Mouse (Mus musculus) midbrain, embryonic 13.5 days (tissue): Measurements from ENCODE around the gene Card19. TPM values are rescaled to one million over a fixed set of nuclear protein-coding genes. Genes with fewer than 3 reads are reported as not detected.

Experiments
- ATAC-seq: fragments of 200-750 bp; cut with Nextera tagmentation; 2 replicates; pipeline ENCODE4 v1.8.0; 2017; ENCODE audit warnings: mild to moderate bottlenecking, moderate TSS enrichment, moderate library complexity
- H3K27ac ChIP-seq: fragments of 300-500 bp; sonication (generic); 2 replicates; pipeline ENCODE4 v1.5.1; 2015; ENCODE audit warnings: inconsistent platforms, mild to moderate bottlenecking, moderate library complexity
- H3K27me3 ChIP-seq: fragments of 300-500 bp; sonication (generic); 2 replicates; pipeline ENCODE4 v1.6.1; 2015; ENCODE audit warnings: mild to moderate bottlenecking, inconsistent platforms
- H3K36me3 ChIP-seq: fragments of 300-500 bp; sonication (generic); 2 replicates; pipeline ENCODE4 v1.6.1; 2015; ENCODE audit warnings: mild to moderate bottlenecking, inconsistent platforms
- H3K4me1 ChIP-seq: fragments of 300-500 bp; sonication (generic); replicated peaks from 2 replicates; pipeline ENCODE4 v1.6.1; 2015; ENCODE audit warnings: inconsistent platforms
- H3K4me2 ChIP-seq: fragments of 300-500 bp; sonication (generic); replicated peaks from 2 replicates; pipeline ENCODE4 v1.6.1; 2015; ENCODE audit warnings: moderate library complexity, mild to moderate bottlenecking, inconsistent platforms
- H3K4me3 ChIP-seq: fragments of 300-500 bp; sonication (generic); replicated peaks from 2 replicates; pipeline ENCODE4 v1.5.1; 2015; ENCODE audit warnings: mild to moderate bottlenecking, inconsistent platforms
- H3K9ac ChIP-seq: fragments of 300-500 bp; sonication (generic); replicated peaks from 2 replicates; pipeline ENCODE4 v1.6.1; 2015; ENCODE audit warnings: mild to moderate bottlenecking, inconsistent platforms
- H3K9me3 ChIP-seq: fragments of 300-500 bp; sonication (generic); 2 replicates; pipeline ENCODE4 v1.6.1; 2016; ENCODE audit warnings: mild to moderate bottlenecking, inconsistent platforms
- WGBS: fragments of 180-500 bp; shearing (Covaris S2); methylation state at CpG from one replicate; pipeline ENCODE4 v1.1.7; 2015; 5-methylcytosine and 5-hydroxymethylcytosine counted together
- polyA plus RNA-seq: library from polyadenylated mRNA; unstranded; fragments of >200 nt; fragmentation: Nextera tagmentation; extraction: Ambion mirVana; gene quantifications from 2 replicates; pipeline ENCODE4 v1.2.1, GENCODE M21; 2015

Gene Card19
- polyA plus RNA-seq, 1 experiment from 2014 or later, result 18.9 TPM

- Histone ChIP-seq H3K27ac (no peak overlapping the region), H3K36me3 (no peaks in the 10 kb centered on the region), H3K4me1 (peaks cover 4% of the 10 kb centered on the region; the same call in 1 of the 2 replicates), H3K9ac (no peak overlapping the region), H3K27me3 (0 out of 2 replicates have a peak, but pooled peaks cover 4% of the 10 kb centered on the region), H3K4me2 (no peak overlapping the region), H3K4me3 (no peak overlapping the region), H3K9me3 (no peaks in the 10 kb centered on the region)
- ATAC-seq, result peak; percentile 19; the same call in 1 of the 2 replicates
- WGBS, result 36% methylated on average over 13 of the region's 13 CpGs
Observed at GRCm38 (mm10) chr13:49205381-49205998, 10.3 kb downstream of the Card19 start.

GRCm38 (mm10) chr13:49202556-49202955, 13.3 kb downstream of the Card19 start:
- no peak overlapping the region for H3K4me2 ChIP-seq
- 0 out of 2 replicates have a peak, but pooled peaks cover 4% of the 10 kb centered on the region for H3K27me3 ChIP-seq
- 92% methylated on average over 7 of the region's 7 CpGs for WGBS
- no peaks in the 10 kb centered on the region for H3K36me3 ChIP-seq
- H3K4me1 ChIP-seq, result peaks cover 4% of the 10 kb centered on the region; the same call in 1 of the 2 replicates
- H3K27ac ChIP-seq, result no peak overlapping the region
- H3K4me3 ChIP-seq, result no peak overlapping the region
- H3K9ac ChIP-seq, result no peak overlapping the region
- H3K9me3 ChIP-seq, result no peaks in the 10 kb centered on the region
- no peak for ATAC-seq

- Histone ChIP-seq H3K4me3 (no peak overlapping the region), H3K9ac (no peak overlapping the region), H3K4me1 (peaks cover 4% of the 10 kb centered on the region; the same call in 1 of the 2 replicates), H3K4me2 (no peak overlapping the region), H3K9me3 (no peaks in the 10 kb centered on the region), H3K27ac (no peak overlapping the region), H3K36me3 (no peaks in the 10 kb centered on the region), H3K27me3 (no peaks in the 10 kb centered on the region)
- no peak for ATAC-seq
- 88% methylated on average over 13 of the region's 13 CpGs for WGBS
Observed at GRCm38 (mm10) chr13:49200688-49201087, 15.1 kb downstream of the Card19 start.

- ATAC-seq, result no peak
- no peaks in the 10 kb centered on the region for H3K27me3 ChIP-seq
- H3K9ac ChIP-seq, result no peak overlapping the region
- no peak overlapping the region for H3K4me2 ChIP-seq
- no peak overlapping the region for H3K4me3 ChIP-seq
- no peaks in the 10 kb centered on the region for H3K36me3 ChIP-seq
- H3K9me3 ChIP-seq, result no peaks in the 10 kb centered on the region
- no peak overlapping the region for H3K27ac ChIP-seq
- WGBS, result 91% methylated on average over 7 of the region's 7 CpGs
- no peaks in the 10 kb centered on the region for H3K4me1 ChIP-seq
Observed at GRCm38 (mm10) chr13:49199891-49200290, 15.9 kb downstream of the Card19 start.

GRCm38 (mm10) chr13:49198734-49199133, 17.1 kb downstream of the Card19 start:
- Histone ChIP-seq H3K27ac (no peak overlapping the region), H3K9ac (no peak overlapping the region), H3K4me2 (no peak overlapping the region), H3K27me3 (no peaks in the 10 kb centered on the region), H3K9me3 (no peaks in the 10 kb centered on the region), H3K36me3 (no peaks in the 10 kb centered on the region), H3K4me3 (no peak overlapping the region), H3K4me1 (no peaks in the 10 kb centered on the region)
- WGBS, result 93% methylated on average over 9 of the region's 9 CpGs
- no peak for ATAC-seq

GRCm38 (mm10) chr13:49196766-49197165, 19.1 kb downstream of the Card19 start:
- 90% methylated on average over 6 of the region's 6 CpGs for WGBS

GRCm38 (mm10) chr13:49196211-49196610, 19.6 kb downstream of the Card19 start:
- Histone ChIP-seq H3K9me3 (no peaks in the 10 kb centered on the region), H3K4me3 (no peak overlapping the region), H3K36me3 (no peaks in the 10 kb centered on the region), H3K9ac (no peak overlapping the region), H3K27ac (no peak overlapping the region), H3K4me1 (peaks cover 9% of the 10 kb centered on the region), H3K4me2 (no peak overlapping the region), H3K27me3 (no peaks in the 10 kb centered on the region)
- 80% methylated on average over 5 of the region's 5 CpGs for WGBS
- ATAC-seq, result no peak

More at GRCm38 (mm10) chr13:49196766-49197165, 19.1 kb downstream of the Card19 start:
- no peak for ATAC-seq
- Histone ChIP-seq H3K4me2 (no peak overlapping the region), H3K27me3 (no peaks in the 10 kb centered on the region), H3K9me3 (no peaks in the 10 kb centered on the region), H3K4me1 (peaks cover 5% of the 10 kb centered on the region; the same call in 1 of the 2 replicates), H3K9ac (no peak overlapping the region), H3K27ac (no peak overlapping the region), H3K36me3 (no peaks in the 10 kb centered on the region), H3K4me3 (no peak overlapping the region)

- no peak overlapping the region for H3K27ac ChIP-seq
- H3K9me3 ChIP-seq, result no peaks in the 10 kb centered on the region
- no peaks in the 10 kb centered on the region for H3K36me3 ChIP-seq
- ATAC-seq, result no peak
- H3K4me2 ChIP-seq, result no peak overlapping the region
- 91% methylated on average over 7 of the region's 7 CpGs for WGBS
- no peak overlapping the region for H3K4me3 ChIP-seq
- H3K27me3 ChIP-seq, result no peaks in the 10 kb centered on the region
- peaks cover 15% of the 10 kb centered on the region for H3K4me1 ChIP-seq
- no peak overlapping the region for H3K9ac ChIP-seq
Observed at GRCm38 (mm10) chr13:49195651-49196050, 20.2 kb downstream of the Card19 start.

- H3K4me2 ChIP-seq, result no peak overlapping the region
- H3K4me1 ChIP-seq, result peaks cover 16% of the 10 kb centered on the region
- no peak overlapping the region for H3K27ac ChIP-seq
- H3K36me3 ChIP-seq, result no peaks in the 10 kb centered on the region
- 98% methylated on average over 13 of the region's 13 CpGs for WGBS
- H3K4me3 ChIP-seq, result no peak overlapping the region
- no peaks in the 10 kb centered on the region for H3K9me3 ChIP-seq
- H3K27me3 ChIP-seq, result no peaks in the 10 kb centered on the region
- H3K9ac ChIP-seq, result no peak overlapping the region
- no peak for ATAC-seq
Observed at GRCm38 (mm10) chr13:49194811-49195210, 21.0 kb downstream of the Card19 start.

GRCm38 (mm10) chr13:49193650-49194049, 22.2 kb downstream of the Card19 start:
- Histone ChIP-seq H3K4me3 (no peak overlapping the region), H3K9ac (no peak overlapping the region), H3K27me3 (peaks cover 3% of the 10 kb centered on the region; the same call in 1 of the 2 replicates), H3K4me1 (peaks cover 17% of the 10 kb centered on the region), H3K9me3 (no peaks in the 10 kb centered on the region), H3K36me3 (no peaks in the 10 kb centered on the region), H3K27ac (no peak overlapping the region), H3K4me2 (no peak overlapping the region)
- no peak for ATAC-seq
- 95% methylated on average over 17 of the region's 17 CpGs for WGBS

- Histone ChIP-seq H3K36me3 (no peaks in the 10 kb centered on the region), H3K9ac (no peak overlapping the region), H3K9me3 (no peaks in the 10 kb centered on the region), H3K4me1 (peaks cover 29% of the 10 kb centered on the region), H3K4me3 (no peak overlapping the region), H3K27me3 (peaks cover 9% of the 10 kb centered on the region; the same call in 1 of the 2 replicates), H3K4me2 (no peak overlapping the region), H3K27ac (no peak overlapping the region)
- 76% methylated on average over 16 of the region's 16 CpGs for WGBS
- no peak for ATAC-seq
Observed at GRCm38 (mm10) chr13:49192156-49192855, 23.5 kb downstream of the Card19 start.

- Histone ChIP-seq H3K9ac (peak overlapping the region; percentile 16; the same call in 1 of the 2 replicates), H3K4me3 (no peak overlapping the region), H3K27me3 (peaks cover 12% of the 10 kb centered on the region), H3K36me3 (no peaks in the 10 kb centered on the region), H3K4me2 (no peak overlapping the region), H3K9me3 (no peaks in the 10 kb centered on the region), H3K4me1 (peaks cover 35% of the 10 kb centered on the region), H3K27ac (no peak overlapping the region)
- ATAC-seq, result no peak
- 71% methylated on average over 5 of the region's 5 CpGs for WGBS
Observed at GRCm38 (mm10) chr13:49191673-49192035, 24.2 kb downstream of the Card19 start.
